Mouse (Mus musculus): Measurements from ENCODE around the gene Safb2. TPM values are rescaled to one million over a fixed set of nuclear protein-coding genes. Genes with fewer than 3 reads are reported as not detected.
A peak's percentile ranks its signal among the peaks of the same experiment; 100 is the strongest.

Safb2 gene
- polyA plus RNA-seq, 1 experiment from 2014 or later: 35.7 TPM

- no peaks in the 10 kb centered on the region for H3K36me3 ChIP-seq (ENCODE audit: insufficient read depth, low read length)
- no peak for TF ChIP-seq CTCF (IDR thresholded peaks at IDR 0.05; ENCODE audit: low read depth)
- no peak within 1 kb of the TSS for H3K4me2 ChIP-seq (ENCODE audit: low read length)
- no peak within 1 kb of the TSS for H3K4me3 ChIP-seq (replicated peaks; ENCODE audit: low read depth, low read length)
- 69% methylated on average over 20 of the region's 20 CpGs for WGBS
- H3K27me3 ChIP-seq (ENCODE audit: insufficient read depth, low read length): no peaks in the 10 kb centered on the region
- no peaks in the 10 kb centered on the region for H3K9me3 ChIP-seq (replicated peaks; ENCODE audit: low read length)
- DNase-seq (ENCODE audit: low spot score): peak; percentile 21
- H3K4me1 ChIP-seq (replicated peaks; ENCODE audit: insufficient read depth, low read length): no peaks in the 10 kb centered on the region
- peak; percentile 67 for ATAC-seq (replicated peaks; ENCODE audit: low FRiP score, low read depth)
- H3K27ac ChIP-seq: no peak within 1 kb of the TSS
- H3K9ac ChIP-seq (ENCODE audit: low read depth, low read length): no peak within 1 kb of the TSS
Observed at GRCm38 (mm10) chr17:56554122-56554551, 30.2 kb downstream of the Safb2 start, which contains the start of gene Gm20219. Gene Gm20219, minus strand, starts transcription at chr17:56554387.

- H3K4me1 ChIP-seq (replicated peaks; ENCODE audit: insufficient read depth, low read length): no peaks in the 10 kb centered on the region
- H3K9me3 ChIP-seq (replicated peaks; ENCODE audit: low read length): no peaks in the 10 kb centered on the region
- DNase-seq (ENCODE audit: low spot score) (peak; percentile 41), ATAC-seq (replicated peaks; ENCODE audit: low FRiP score, low read depth) (no peak)
- peak; percentile 94 for TF ChIP-seq CTCF (IDR thresholded peaks at IDR 0.05; ENCODE audit: low read depth)
- H3K4me2 ChIP-seq (ENCODE audit: low read length): no peak overlapping the region
- H3K27ac ChIP-seq: no peak overlapping the region
- 62% methylated on average over 5 of the region's 5 CpGs for WGBS
- H3K4me3 ChIP-seq (replicated peaks; ENCODE audit: low read depth, low read length): no peak overlapping the region
- H3K9ac ChIP-seq (ENCODE audit: low read depth, low read length): no peak overlapping the region
- no peaks in the 10 kb centered on the region for H3K27me3 ChIP-seq (ENCODE audit: insufficient read depth, low read length)
- H3K36me3 ChIP-seq (ENCODE audit: insufficient read depth, low read length): no peaks in the 10 kb centered on the region
Observed at GRCm38 (mm10) chr17:56552781-56553363, 31.5 kb downstream of the Safb2 start.

- Histone ChIP-seq H3K4me2 (ENCODE audit: low read length) (no peak overlapping the region), H3K4me1 (replicated peaks; ENCODE audit: insufficient read depth, low read length) (no peaks in the 10 kb centered on the region), H3K9me3 (replicated peaks; ENCODE audit: low read length) (no peaks in the 10 kb centered on the region), H3K36me3 (ENCODE audit: insufficient read depth, low read length) (no peaks in the 10 kb centered on the region), H3K9ac (ENCODE audit: low read depth, low read length) (no peak overlapping the region), H3K4me3 (replicated peaks; ENCODE audit: low read depth, low read length) (no peak overlapping the region), H3K27ac (no peak overlapping the region; the same call in 1 of the 2 replicates), H3K27me3 (ENCODE audit: insufficient read depth, low read length) (no peaks in the 10 kb centered on the region)
- ATAC-seq (replicated peaks; ENCODE audit: low FRiP score, low read depth) (no peak), DNase-seq (ENCODE audit: low spot score) (no peak)
- 71% methylated on average over 6 of the region's 6 CpGs for WGBS
- TF ChIP-seq CTCF (IDR thresholded peaks at IDR 0.05; ENCODE audit: low read depth): no peak
Observed at GRCm38 (mm10) chr17:56551841-56552581, 32.4 kb downstream of the Safb2 start.

GRCm38 (mm10) chr17:56550784-56551475, 33.5 kb downstream of the Safb2 start:
- Histone ChIP-seq H3K9me3 (replicated peaks; ENCODE audit: low read length) (no peaks in the 10 kb centered on the region), H3K9ac (ENCODE audit: low read depth, low read length) (no peak overlapping the region), H3K4me2 (ENCODE audit: low read length) (no peak overlapping the region), H3K36me3 (ENCODE audit: insufficient read depth, low read length) (no peaks in the 10 kb centered on the region), H3K27me3 (ENCODE audit: insufficient read depth, low read length) (no peaks in the 10 kb centered on the region), H3K4me1 (replicated peaks; ENCODE audit: insufficient read depth, low read length) (no peaks in the 10 kb centered on the region), H3K27ac (no peak overlapping the region), H3K4me3 (replicated peaks; ENCODE audit: low read depth, low read length) (no peak overlapping the region)
- no peak for TF ChIP-seq CTCF (IDR thresholded peaks at IDR 0.05; ENCODE audit: low read depth)
- WGBS: 63% methylated on average over 12 of the region's 12 CpGs
- ATAC-seq (replicated peaks; ENCODE audit: low FRiP score, low read depth) (no peak), DNase-seq (ENCODE audit: low spot score) (no peak)

- H3K9me3 ChIP-seq (replicated peaks; ENCODE audit: low read length): no peaks in the 10 kb centered on the region
- H3K4me1 ChIP-seq (replicated peaks; ENCODE audit: insufficient read depth, low read length): no peaks in the 10 kb centered on the region
- no peak overlapping the region for H3K9ac ChIP-seq (ENCODE audit: low read depth, low read length)
- H3K36me3 ChIP-seq (ENCODE audit: insufficient read depth, low read length): no peaks in the 10 kb centered on the region
- no peak for ATAC-seq (replicated peaks; ENCODE audit: low FRiP score, low read depth)
- H3K27me3 ChIP-seq (ENCODE audit: insufficient read depth, low read length): no peaks in the 10 kb centered on the region
- no peak for DNase-seq (ENCODE audit: low spot score)
- no peak overlapping the region for H3K4me3 ChIP-seq (replicated peaks; ENCODE audit: low read depth, low read length)
- H3K4me2 ChIP-seq (ENCODE audit: low read length): no peak overlapping the region
- 53% methylated on average over 4 of the region's 4 CpGs for WGBS
- TF ChIP-seq CTCF (IDR thresholded peaks at IDR 0.05; ENCODE audit: low read depth): no peak
- H3K27ac ChIP-seq: no peak overlapping the region
Observed at GRCm38 (mm10) chr17:56548605-56549105, 35.7 kb downstream of the Safb2 start.

GRCm38 (mm10) chr17:56547846-56548604, 36.4 kb downstream of the Safb2 start:
- Histone ChIP-seq H3K9me3 (replicated peaks; ENCODE audit: low read length) (no peaks in the 10 kb centered on the region), H3K4me3 (replicated peaks; ENCODE audit: low read depth, low read length) (no peak overlapping the region), H3K27ac (no peak overlapping the region), H3K9ac (ENCODE audit: low read depth, low read length) (no peak overlapping the region), H3K27me3 (ENCODE audit: insufficient read depth, low read length) (no peaks in the 10 kb centered on the region), H3K4me1 (replicated peaks; ENCODE audit: insufficient read depth, low read length) (no peaks in the 10 kb centered on the region), H3K4me2 (ENCODE audit: low read length) (no peak overlapping the region), H3K36me3 (ENCODE audit: insufficient read depth, low read length) (no peaks in the 10 kb centered on the region)
- no peak for ATAC-seq (replicated peaks; ENCODE audit: low FRiP score, low read depth)
- DNase-seq (ENCODE audit: low spot score): no peak
- 77% methylated on average over 9 of the region's 9 CpGs for WGBS
- peak; percentile 43; the same call in 1 of the 2 replicates for TF ChIP-seq CTCF (IDR thresholded peaks at IDR 0.05; ENCODE audit: low read depth)
